Mouse (Mus musculus) embryonic fibroblast, embryonic 13.5 days (primary cell): ENCODE measurements around the gene Col4a2. TPM values are rescaled to one million over a fixed set of nuclear protein-coding genes. Genes with fewer than 3 reads are reported as not detected.
A peak's percentile ranks its signal among the peaks of the same experiment; 100 is the strongest.

Source experiments
- H3K27ac ChIP-seq: 2 replicates; pipeline ENCODE4 v1.5.1; 2012; ENCODE audit warnings: low read length, control low read depth, inconsistent platforms; ENCODE audit not compliant: insufficient read depth
- H3K4me1 ChIP-seq: 2 replicates; pipeline ENCODE4 v1.6.1; 2011; ENCODE audit warnings: low read length; ENCODE audit not compliant: control insufficient read depth, insufficient read depth
- H3K4me3 ChIP-seq: 2 replicates; pipeline ENCODE4 v1.5.1; 2011; ENCODE audit warnings: mild to moderate bottlenecking, control low read depth, low read length; ENCODE audit not compliant: insufficient read depth
- CTCF ChIP-seq: IDR thresholded peaks from 2 replicates; pipeline ENCODE4 v1.5.1; 2011; ENCODE audit warnings: mild to moderate bottlenecking, control low read depth, low read length, moderate library complexity, borderline replicate concordance; ENCODE audit not compliant: insufficient read depth
- POLR2A ChIP-seq: IDR thresholded peaks from 2 replicates; pipeline ENCODE4 v1.6.1; 2011; ENCODE audit warnings: low read depth, mild to moderate bottlenecking, control low read depth, low read length, moderate library complexity
- polyA plus RNA-seq: library from polyadenylated mRNA; stranded (reverse); fragments of >200 nt; gene quantifications from 2 replicates; pipeline ENCODE4 v1.2.4, GENCODE M21; 2011; ENCODE audit warnings: low read depth; ENCODE audit not compliant: missing spikeins, insufficient read length

The Col4a2 gene
- polyA plus RNA-seq, 1 experiment, result 282 TPM

DNA sequence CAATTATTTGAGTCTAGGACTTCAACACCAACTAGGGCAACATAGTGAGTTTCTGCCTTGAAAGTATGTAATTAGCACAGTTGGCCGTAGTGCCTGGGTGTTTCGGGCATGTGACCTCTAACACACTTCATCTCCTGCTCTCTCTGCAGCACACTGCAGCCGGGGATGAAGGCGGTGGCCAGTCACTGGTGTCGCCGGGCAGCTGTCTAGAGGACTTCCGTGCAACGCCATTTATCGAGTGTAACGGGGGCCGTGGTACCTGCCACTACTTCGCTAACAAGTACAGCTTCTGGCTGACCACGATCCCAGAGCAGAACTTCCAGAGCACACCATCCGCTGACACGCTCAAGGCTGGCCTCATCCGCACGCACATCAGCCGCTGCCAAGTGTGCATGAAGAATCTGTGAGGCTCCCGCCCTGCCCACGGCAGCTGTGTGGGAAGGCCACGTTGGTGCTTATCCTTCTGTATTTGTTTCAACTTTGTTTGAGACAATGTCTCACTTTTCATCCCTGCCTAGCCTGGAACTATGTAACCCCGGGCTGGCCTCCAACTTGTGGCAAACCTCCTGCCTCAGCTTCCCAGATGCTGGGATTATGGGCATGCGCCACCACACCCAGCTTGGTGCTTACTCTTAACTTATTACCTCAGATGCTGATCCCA is 135.4 kb downstream of the Col4a2 start:
- H3K4me3 ChIP-seq, result no peak overlapping the region
- no peak for TF ChIP-seq CTCF
- TF ChIP-seq POLR2A, result no peak
- no peak overlapping the region for H3K27ac ChIP-seq
- H3K4me1 ChIP-seq, result peaks cover 15% of the 10 kb centered on the region

DNA sequence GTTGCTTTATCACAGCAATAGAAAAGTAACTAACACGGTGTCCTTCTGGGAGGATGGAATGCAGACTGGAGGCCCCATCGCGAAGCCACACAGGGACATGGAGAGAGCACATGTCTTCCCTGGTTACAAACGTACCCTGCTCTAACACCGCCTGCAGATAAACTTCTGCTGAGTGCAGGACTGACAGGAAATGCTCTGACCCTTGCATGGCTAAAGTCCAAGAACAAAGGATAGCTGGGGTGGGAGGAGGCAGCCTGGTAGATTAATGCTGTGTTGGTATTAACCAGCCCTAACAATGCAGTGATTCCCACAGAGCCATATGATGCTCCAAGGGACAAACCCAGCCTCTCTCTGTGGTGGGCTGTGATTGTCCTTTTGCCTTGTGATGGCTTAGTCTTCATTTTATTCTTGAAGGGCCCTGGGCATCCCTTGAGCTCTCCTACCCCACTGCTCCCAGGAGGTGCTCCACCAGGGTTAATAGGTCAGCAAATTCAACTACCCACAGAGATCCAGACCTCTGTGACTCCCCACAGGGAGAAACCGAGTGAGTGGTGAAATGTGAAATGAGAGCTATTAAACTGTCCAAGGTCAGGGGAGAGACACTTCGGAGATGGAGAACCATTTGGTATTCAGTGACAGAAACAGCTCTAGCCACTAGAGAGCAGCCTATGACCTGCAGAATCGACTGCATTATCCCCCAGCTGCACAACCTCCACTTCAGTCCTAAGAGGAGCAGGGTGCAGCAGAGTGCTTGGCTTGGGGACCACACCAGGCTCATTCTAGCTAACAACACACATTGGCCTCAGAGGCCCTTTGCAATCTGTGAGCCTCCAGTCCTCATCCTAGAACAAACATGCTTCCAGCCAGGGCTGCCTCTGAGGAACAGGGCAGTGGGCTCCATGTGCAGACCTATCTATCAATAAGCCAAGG is 137.8 kb downstream of the Col4a2 start:
- TF ChIP-seq CTCF, result peak; percentile 52; the same call in 1 of the 2 replicates
- TF ChIP-seq POLR2A, result no peak
- H3K4me3 ChIP-seq, result no peak overlapping the region
- H3K4me1 ChIP-seq, result peaks cover 15% of the 10 kb centered on the region
- no peak overlapping the region for H3K27ac ChIP-seq

DNA sequence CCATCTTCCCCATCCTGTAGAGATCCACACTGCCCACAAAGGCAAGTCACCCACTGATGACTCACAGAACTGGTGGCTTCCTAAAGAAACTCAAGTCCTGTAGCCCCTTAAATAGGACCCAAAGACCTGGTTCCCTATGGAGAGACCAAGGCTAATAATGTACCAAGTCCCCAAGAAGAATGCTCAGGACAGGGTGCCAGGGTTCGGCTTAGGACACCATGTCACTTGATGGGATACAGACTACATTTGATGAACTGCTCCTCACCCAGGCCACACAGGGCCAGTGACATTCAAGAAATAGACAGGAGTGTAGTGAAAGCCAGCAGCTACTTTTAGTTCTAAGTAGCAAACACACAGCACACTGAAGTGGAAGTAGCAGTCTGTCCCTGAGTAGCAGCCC is 139.5 kb downstream of the Col4a2 start:
- no peak overlapping the region for H3K4me3 ChIP-seq
- peaks cover 15% of the 10 kb centered on the region for H3K4me1 ChIP-seq
- peak overlapping the region; percentile 31; the same call in 1 of the 2 replicates for H3K27ac ChIP-seq
- TF ChIP-seq CTCF (no peak), POLR2A (no peak)

DNA sequence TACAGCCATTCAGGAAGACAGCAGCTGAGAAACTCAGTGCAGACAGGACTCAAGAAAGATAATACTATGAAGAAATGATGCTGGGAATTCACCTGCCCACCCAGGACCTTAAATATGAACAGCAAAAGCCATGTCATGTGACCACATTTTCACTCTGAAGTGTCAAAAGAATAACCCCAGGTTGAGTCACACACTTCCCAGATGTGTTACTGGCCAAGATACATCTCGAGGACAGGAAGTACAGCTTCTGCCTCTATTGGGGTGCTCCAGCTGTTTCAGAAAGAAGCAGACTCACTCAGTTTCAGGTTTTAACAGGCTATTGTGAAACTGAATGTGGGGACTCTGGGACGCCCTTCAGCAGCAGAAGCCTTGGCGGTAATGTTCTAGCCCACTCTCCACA is 140.0 kb downstream of the Col4a2 start:
- peaks cover 15% of the 10 kb centered on the region for H3K4me1 ChIP-seq
- H3K4me3 ChIP-seq, result no peak overlapping the region
- peak overlapping the region; percentile 31 for H3K27ac ChIP-seq
- TF ChIP-seq POLR2A (no peak), CTCF (no peak)

DNA sequence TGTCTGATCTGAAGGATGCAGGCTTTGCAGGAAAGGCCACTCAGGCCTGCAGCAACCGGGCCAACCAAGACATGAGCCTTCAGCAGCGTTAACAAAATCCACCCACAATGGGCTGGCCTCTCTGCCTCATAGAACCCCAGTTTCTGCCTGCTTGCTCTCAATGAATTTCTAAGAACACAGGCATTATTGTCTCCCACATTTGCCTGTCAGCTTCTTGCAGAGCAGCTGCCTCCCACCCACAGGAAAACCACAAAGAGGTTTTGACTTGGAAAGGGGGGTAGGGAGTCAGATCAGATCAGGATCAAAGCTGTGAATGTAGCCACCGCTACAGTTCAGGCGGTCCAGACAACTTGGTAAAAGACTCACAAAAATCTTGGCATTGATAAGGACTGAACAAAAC is 140.4 kb downstream of the Col4a2 start:
- H3K4me3 ChIP-seq, result no peak overlapping the region
- peak overlapping the region; percentile 31 for H3K27ac ChIP-seq
- TF ChIP-seq CTCF (no peak), POLR2A (no peak)
- peaks cover 17% of the 10 kb centered on the region for H3K4me1 ChIP-seq

DNA sequence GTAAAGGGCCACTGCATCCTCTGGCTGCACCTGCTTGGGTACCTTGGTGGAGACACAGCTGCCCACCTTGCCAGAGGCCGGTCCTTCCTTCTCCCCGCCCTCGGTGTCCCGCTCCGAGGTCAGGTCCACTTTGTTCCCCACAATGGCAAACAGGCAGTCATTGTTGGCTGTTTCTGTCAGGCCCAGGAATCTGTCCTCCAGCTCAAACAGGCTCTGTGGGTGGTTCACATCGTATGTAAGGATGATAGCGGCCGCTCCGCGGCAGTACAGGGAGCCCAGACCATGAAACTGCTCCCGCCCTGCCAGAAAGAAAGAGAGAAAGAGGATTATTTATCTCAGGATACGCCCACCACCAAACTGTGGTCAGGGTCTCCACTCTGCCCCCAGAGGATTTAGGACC is 141.6 kb downstream of the Col4a2 start:
- no peak for TF ChIP-seq CTCF
- TF ChIP-seq POLR2A, result no peak
- H3K4me1 ChIP-seq, result peaks cover 17% of the 10 kb centered on the region
- H3K4me3 ChIP-seq, result no peak overlapping the region
- no peak overlapping the region for H3K27ac ChIP-seq

DNA sequence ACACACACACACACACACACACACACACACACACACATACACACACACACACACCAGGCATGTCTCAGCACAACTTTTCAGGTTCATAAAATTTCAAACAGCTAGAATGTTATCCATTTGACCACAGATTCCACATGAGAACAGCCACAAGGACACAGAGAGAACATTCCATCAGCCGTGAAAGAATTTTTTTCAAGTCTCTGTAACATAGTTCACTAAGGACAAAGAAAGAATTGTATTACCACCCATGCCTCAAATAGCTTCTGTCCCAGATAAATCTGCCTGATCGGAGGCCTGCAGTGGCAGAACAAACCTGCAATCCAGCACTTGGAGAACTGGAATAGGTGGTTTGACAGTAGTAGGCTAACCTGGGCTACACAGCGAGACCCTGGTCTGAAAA is 144.7 kb downstream of the Col4a2 start:
- no peak for TF ChIP-seq CTCF
- no peak for TF ChIP-seq POLR2A
- no peak overlapping the region for H3K4me3 ChIP-seq
- no peak overlapping the region for H3K27ac ChIP-seq
- H3K4me1 ChIP-seq, result peaks cover 8% of the 10 kb centered on the region

DNA sequence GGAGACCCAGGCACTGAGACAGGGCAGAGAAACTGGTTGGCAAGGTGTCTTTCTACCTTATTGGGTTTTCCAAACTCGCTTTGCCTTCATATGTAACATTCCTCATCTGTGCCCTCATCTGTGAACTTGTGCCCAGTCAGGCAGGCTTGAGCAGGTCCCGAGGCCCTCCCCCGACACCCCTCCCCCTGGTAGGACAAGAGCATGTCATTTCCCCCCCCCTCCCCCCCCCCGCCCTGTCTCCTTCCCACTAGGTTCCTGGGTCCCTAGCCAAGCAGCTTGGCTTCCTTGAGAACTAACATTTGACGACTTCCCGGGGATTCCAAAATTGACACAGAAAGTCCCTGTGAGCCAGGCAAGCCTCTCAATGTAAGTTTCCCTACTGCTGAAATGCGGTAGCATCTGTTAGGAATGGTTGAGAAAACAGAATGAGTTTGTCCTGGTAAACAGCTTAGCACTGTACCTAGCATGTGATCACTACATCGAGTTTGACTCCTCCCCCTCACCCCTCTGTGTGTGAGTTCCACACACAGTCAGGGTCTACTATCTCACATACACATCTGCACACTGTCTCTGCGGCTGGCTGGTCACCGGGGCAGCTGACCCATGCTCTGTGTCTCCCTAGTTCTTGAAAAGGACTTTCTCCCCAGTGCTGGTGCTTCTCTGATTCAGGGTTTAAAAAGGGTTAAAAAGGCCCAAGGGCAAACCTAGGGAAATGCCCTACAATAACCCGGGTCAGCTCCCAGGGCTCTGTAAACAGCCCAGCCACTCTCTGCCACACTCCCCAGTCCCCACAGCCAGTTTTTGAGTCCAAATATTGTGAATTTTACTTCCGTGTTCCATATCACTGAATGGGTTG is 145.6 kb downstream of the Col4a2 start:
- no peak overlapping the region for H3K4me3 ChIP-seq
- H3K4me1 ChIP-seq, result 0 out of 2 replicates have a peak, but pooled peaks cover 2% of the 10 kb centered on the region
- no peak overlapping the region for H3K27ac ChIP-seq
- TF ChIP-seq POLR2A, result no peak
- no peak for TF ChIP-seq CTCF

DNA sequence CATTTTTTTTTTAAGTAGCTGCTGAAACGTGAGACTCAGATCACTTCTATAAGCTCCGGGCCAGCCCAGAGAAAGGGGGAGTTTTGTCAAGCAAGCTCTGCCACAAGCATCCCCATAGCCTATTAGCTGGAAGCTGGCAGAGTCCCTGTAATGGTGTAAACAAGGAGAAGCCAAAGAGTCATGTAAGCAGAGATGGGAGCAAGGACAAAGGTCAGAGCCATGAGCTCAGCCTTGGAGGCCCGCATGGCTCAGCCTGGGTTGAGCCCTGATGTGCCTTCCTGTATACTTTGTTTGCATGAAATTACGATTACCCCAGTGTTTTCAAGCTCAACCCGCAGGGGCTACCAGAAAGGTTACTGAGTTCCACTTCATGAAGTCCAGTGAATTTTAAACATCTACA is 146.4 kb downstream of the Col4a2 start:
- H3K4me3 ChIP-seq, result no peak overlapping the region
- H3K4me1 ChIP-seq, result 0 out of 2 replicates have a peak, but pooled peaks cover 2% of the 10 kb centered on the region
- TF ChIP-seq CTCF (no peak), POLR2A (no peak)
- H3K27ac ChIP-seq, result no peak overlapping the region

DNA sequence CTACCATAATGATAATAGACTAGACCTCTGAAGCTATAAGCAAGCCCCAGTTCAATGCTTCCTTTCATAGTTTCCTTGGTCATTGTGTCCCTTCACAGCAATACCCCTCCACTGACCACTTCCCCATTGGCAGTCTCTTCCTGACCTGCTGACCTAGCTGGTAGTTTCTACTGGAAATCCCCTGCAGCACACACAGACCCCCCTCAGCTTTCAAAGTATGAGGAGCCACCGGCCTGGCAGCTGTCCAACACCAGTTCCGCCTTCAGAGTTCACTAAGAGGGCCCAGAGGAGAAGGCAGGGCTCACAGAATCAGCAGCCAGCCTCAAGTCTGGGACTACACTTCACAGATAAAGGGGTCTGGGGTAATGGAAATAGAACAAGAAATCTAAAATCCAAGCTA is 148.3 kb downstream of the Col4a2 start:
- Histone ChIP-seq H3K27ac (no peak overlapping the region), H3K4me3 (no peak overlapping the region), H3K4me1 (0 out of 2 replicates have a peak, but pooled peaks cover 4% of the 10 kb centered on the region)
- TF ChIP-seq POLR2A (no peak), CTCF (no peak)
